Mouse (Mus musculus) liver, adult 2 months (tissue): ENCODE measurements around the gene Accsl.

Experiments
- CTCF ChIP-seq: fragments of 200-500 bp; IDR thresholded peaks from 2 replicates; pipeline ENCODE4 v1.5.1; 2011; ENCODE audit warnings: low read depth, low read length, control low read depth
- POLR2A ChIP-seq: fragments of 200-500 bp; IDR thresholded peaks from 2 replicates; pipeline ENCODE4 v1.6.1; 2011; ENCODE audit warnings: low read length, control low read depth; ENCODE audit not compliant: insufficient read depth; ENCODE audit errors: extremely low read depth

- TF ChIP-seq POLR2A (no peak), CTCF (no peak)
Observed at GRCm38 (mm10) chr2:93808071-93808470, 60.9 kb downstream of the Accsl start.
